Mouse (Mus musculus) limb, embryonic 14.5 days (tissue): ENCODE data around the gene Cacnb4. TPM values are rescaled to one million over a fixed set of nuclear protein-coding genes. Genes with fewer than 3 reads are reported as not detected.

Source experiments
- ATAC-seq: fragments of 200-750 bp; cut with Nextera tagmentation; 2 replicates; pipeline ENCODE4 v1.8.0; 2017; ENCODE audit warnings: low read depth, moderate number of reproducible peaks, moderate TSS enrichment; ENCODE audit not compliant: low FRiP score
- DNase-seq: peaks from one replicate; pipeline ENCODE4 v3.0.0-alpha.2; 2015; ENCODE audit warnings: low spot score
- H3K27ac ChIP-seq: fragments of 300-500 bp; sonication (generic); replicated peaks from 2 replicates; pipeline ENCODE4 v1.5.1; 2014; ENCODE audit warnings: low read depth, mild to moderate bottlenecking, low read length, moderate library complexity, mixed read lengths
- H3K27me3 ChIP-seq: fragments of 300-500 bp; sonication (generic); 2 replicates; pipeline ENCODE4 v1.6.1; 2014; ENCODE audit warnings: low read length, mixed read lengths; ENCODE audit not compliant: control insufficient read depth, insufficient read depth
- H3K36me3 ChIP-seq: fragments of 300-500 bp; sonication (generic); 2 replicates; pipeline ENCODE4 v1.6.1; 2014; ENCODE audit warnings: mild to moderate bottlenecking, low read length, moderate library complexity, mixed read lengths; ENCODE audit not compliant: control insufficient read depth, insufficient read depth
- H3K4me1 ChIP-seq: fragments of 300-500 bp; sonication (generic); 2 replicates; pipeline ENCODE4 v1.6.1; 2014; ENCODE audit warnings: antibody characterized with exemption, low read length, mixed read lengths; ENCODE audit not compliant: control insufficient read depth, insufficient read depth
- H3K4me2 ChIP-seq: fragments of 300-500 bp; sonication (generic); replicated peaks from 2 replicates; pipeline ENCODE4 v1.6.1; 2014; ENCODE audit warnings: low read depth, mild to moderate bottlenecking, low read length, moderate library complexity; ENCODE audit not compliant: severe bottlenecking
- H3K4me3 ChIP-seq: fragments of 300-500 bp; sonication (generic); replicated peaks from 2 replicates; pipeline ENCODE4 v1.5.1; 2014; ENCODE audit warnings: low read length
- H3K9ac ChIP-seq: fragments of 300-500 bp; sonication (generic); 2 replicates; pipeline ENCODE4 v1.6.1; 2014; ENCODE audit warnings: mild to moderate bottlenecking, low read depth, low read length, moderate library complexity; ENCODE audit not compliant: severe bottlenecking
- H3K9me3 ChIP-seq: fragments of 300-500 bp; sonication (generic); 2 replicates; pipeline ENCODE4 v1.6.1; 2016; ENCODE audit warnings: low read length; ENCODE audit not compliant: control insufficient read depth
- POLR2A ChIP-seq: fragments of 200-500 bp; IDR thresholded peaks from 2 replicates; pipeline ENCODE4 v1.8.0; 2012; ENCODE audit warnings: inconsistent platforms, mild to moderate bottlenecking, moderate library complexity, borderline replicate concordance; ENCODE audit not compliant: insufficient read depth, insufficient read length; ENCODE audit errors: extremely low read depth
- WGBS: fragments of 180-500 bp; shearing (Covaris S2); extraction: QIAGEN DNeasy Blood & Tissue Kit; methylation state at CpG from one replicate; pipeline ENCODE4 v1.1.7; 2014; 5-methylcytosine and 5-hydroxymethylcytosine counted together
- polyA plus RNA-seq, 2 experiments: library from polyadenylated mRNA; depleted of rRNA in 1 of 2; stranded (reverse) in 1 of 2; unstranded in 1 of 2; fragments of >200 nt; fragmentation: Nextera tagmentation in 1 of 2; extraction: Ambion mirVana in 1 of 2; gene quantifications; 2 replicates each; pipeline versions ENCODE4 v1.2.1 to v1.2.3; 2012 to 2014

The Cacnb4 gene
- polyA plus RNA-seq, 2 experiments, result 0.81 to 0.91 TPM

GRCm38 (mm10) chr2:52455606-52456479, 220.8 kb downstream of the Cacnb4 start:
- Histone ChIP-seq H3K4me1 (peaks cover 7% of the 10 kb centered on the region), H3K36me3 (no peaks in the 10 kb centered on the region), H3K4me2 (no peak overlapping the region), H3K9ac (no peak overlapping the region), H3K27ac (no peak overlapping the region), H3K27me3 (no peaks in the 10 kb centered on the region), H3K4me3 (no peak overlapping the region), H3K9me3 (no peaks in the 10 kb centered on the region)
- 45% methylated on average over 7 of the region's 7 CpGs for WGBS
- no peak for TF ChIP-seq POLR2A
- DNase-seq, result peak; percentile 28
- 0 out of 2 replicates have a peak, but pooled peaks have one; percentile 44 for ATAC-seq

- H3K9me3 ChIP-seq, result no peaks in the 10 kb centered on the region
- no peaks in the 10 kb centered on the region for H3K27me3 ChIP-seq
- H3K27ac ChIP-seq, result no peak overlapping the region
- DNase-seq, result no peak
- WGBS, result 78% methylated on average over 8 of the region's 8 CpGs
- no peak overlapping the region for H3K4me3 ChIP-seq
- no peak for ATAC-seq
- H3K4me2 ChIP-seq, result no peak overlapping the region
- no peaks in the 10 kb centered on the region for H3K36me3 ChIP-seq
- no peak overlapping the region for H3K9ac ChIP-seq
- TF ChIP-seq POLR2A, result no peak
- H3K4me1 ChIP-seq, result no peaks in the 10 kb centered on the region
These were observed 226.8 kb downstream of the Cacnb4 start for GRCm38 (mm10) chr2:52449818-52450217.

- Histone ChIP-seq H3K36me3 (no peaks in the 10 kb centered on the region), H3K9me3 (no peaks in the 10 kb centered on the region), H3K27ac (no peak overlapping the region), H3K4me3 (no peak overlapping the region), H3K27me3 (no peaks in the 10 kb centered on the region), H3K4me2 (no peak overlapping the region), H3K4me1 (no peaks in the 10 kb centered on the region), H3K9ac (no peak overlapping the region)
- TF ChIP-seq POLR2A, result no peak
- ATAC-seq (no peak), DNase-seq (no peak)
- 92% methylated on average over 1 of the region's 1 CpGs for WGBS
These were observed 227.7 kb downstream of the Cacnb4 start for GRCm38 (mm10) chr2:52448916-52449315.

DNA sequence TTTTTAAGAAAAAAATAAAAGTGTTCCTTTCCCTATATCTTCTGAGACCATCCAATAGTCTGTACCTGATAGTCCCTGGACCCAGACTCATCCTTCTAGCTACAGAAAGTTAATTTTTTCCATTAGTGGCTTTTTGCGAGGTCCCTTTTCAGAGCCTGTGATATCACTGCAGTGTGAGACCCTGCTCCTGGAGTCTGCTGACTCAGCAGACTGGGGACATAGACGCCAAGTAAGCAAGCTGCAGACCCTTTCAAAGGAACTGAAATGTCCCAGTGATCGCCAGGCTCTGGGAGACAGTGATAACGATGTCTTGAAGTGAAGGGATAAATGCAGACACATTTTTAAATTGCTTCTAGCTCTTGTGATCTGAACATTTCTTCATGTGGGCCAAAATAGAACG, 230.0 kb downstream of the Cacnb4 start:
- no peak overlapping the region for H3K9ac ChIP-seq
- no peaks in the 10 kb centered on the region for H3K27me3 ChIP-seq
- no peak for TF ChIP-seq POLR2A
- no peak overlapping the region for H3K4me2 ChIP-seq
- no peak overlapping the region for H3K27ac ChIP-seq
- WGBS, result 63% methylated on average over 5 of the region's 5 CpGs
- ATAC-seq, result no peak
- H3K4me1 ChIP-seq, result no peaks in the 10 kb centered on the region
- DNase-seq, result no peak
- no peaks in the 10 kb centered on the region for H3K9me3 ChIP-seq
- H3K4me3 ChIP-seq, result no peak overlapping the region
- no peaks in the 10 kb centered on the region for H3K36me3 ChIP-seq

DNA sequence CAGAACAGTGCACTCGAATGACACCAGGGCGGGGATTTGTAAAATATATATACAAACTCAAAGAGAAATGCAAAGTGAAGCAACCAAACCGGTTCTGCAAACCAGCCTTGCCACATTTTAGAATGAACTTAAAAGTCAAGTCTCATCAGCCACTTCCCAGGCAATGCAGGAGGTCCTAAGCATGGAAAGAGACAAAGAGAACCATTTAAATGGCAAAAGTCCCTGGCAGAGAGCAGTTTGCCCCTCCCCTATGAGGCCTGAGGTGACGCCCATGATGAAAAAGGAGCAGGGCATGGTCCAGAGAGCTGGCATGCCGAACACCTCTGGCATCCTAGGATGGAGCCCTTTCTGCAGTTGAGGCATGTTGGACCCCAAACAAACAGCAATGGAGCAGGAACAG, 234.5 kb downstream of the Cacnb4 start:
- H3K4me1 ChIP-seq, result no peaks in the 10 kb centered on the region
- DNase-seq, result peak; percentile 34
- 47% methylated on average over 5 of the region's 5 CpGs for WGBS
- no peak overlapping the region for H3K4me3 ChIP-seq
- no peak overlapping the region for H3K27ac ChIP-seq
- no peaks in the 10 kb centered on the region for H3K9me3 ChIP-seq
- no peaks in the 10 kb centered on the region for H3K36me3 ChIP-seq
- H3K27me3 ChIP-seq, result no peaks in the 10 kb centered on the region
- no peak overlapping the region for H3K9ac ChIP-seq
- no peak for ATAC-seq
- no peak overlapping the region for H3K4me2 ChIP-seq
- no peak for TF ChIP-seq POLR2A
